Mouse (Mus musculus) E14TG2a.4 (cell line): ENCODE data around the gene Dscaml1.

Experiments used
- H3K27me3 ChIP-seq: 2 replicates; pipeline ENCODE4 v1.6.1; 2014; ENCODE audit warnings: low read length, control low read depth; ENCODE audit not compliant: insufficient read depth
- H3K36me3 ChIP-seq: 2 replicates; pipeline ENCODE4 v1.6.1; 2014; ENCODE audit warnings: low read length, control low read depth; ENCODE audit not compliant: insufficient read depth
- H3K4me1 ChIP-seq: replicated peaks from 2 replicates; pipeline ENCODE4 v1.6.1; 2014; ENCODE audit warnings: low read depth, low read length, control low read depth
- H3K4me3 ChIP-seq: replicated peaks from 2 replicates; pipeline ENCODE4 v1.5.1; 2014; ENCODE audit warnings: mild to moderate bottlenecking, low read length
- H3K9me3 ChIP-seq: 2 replicates; pipeline ENCODE4 v1.6.1; 2014; ENCODE audit warnings: low read length, control low read depth
- CTCF ChIP-seq: conservative IDR thresholded peaks from 2 replicates; pipeline ENCODE4 v1.5.1; 2014; ENCODE audit warnings: low read length
- NANOG ChIP-seq: IDR thresholded peaks from 2 replicates; pipeline ENCODE4 v1.6.1; 2014; ENCODE audit warnings: borderline replicate concordance, low read length, mixed read lengths
- POU5F1 ChIP-seq: IDR thresholded peaks from 2 replicates; pipeline ENCODE4 v1.6.1; 2014; ENCODE audit warnings: low read length, borderline replicate concordance

Gene Dscaml1

DNA sequence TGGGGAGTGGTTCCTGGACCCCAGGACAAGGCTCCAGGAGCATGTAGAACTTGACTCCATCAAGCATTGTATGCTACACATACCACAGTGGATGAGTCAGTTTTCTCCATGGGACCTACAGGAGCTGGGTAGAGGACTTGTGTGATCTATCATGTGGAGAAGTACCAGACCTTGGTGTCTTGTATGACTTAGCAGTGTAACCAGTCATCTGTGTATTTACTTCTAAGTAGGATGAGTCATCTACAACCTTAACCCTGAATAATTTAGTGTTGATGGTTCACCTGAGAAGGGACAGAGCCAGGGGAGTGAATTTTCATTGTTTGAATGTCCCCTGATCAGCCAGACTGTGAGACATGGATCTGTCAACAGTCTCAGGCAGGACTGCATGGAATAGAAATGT, 48.4 kb downstream of the Dscaml1 start:
- Histone ChIP-seq H3K4me1 (peaks cover 13% of the 10 kb centered on the region), H3K4me3 (no peak overlapping the region)

DNA sequence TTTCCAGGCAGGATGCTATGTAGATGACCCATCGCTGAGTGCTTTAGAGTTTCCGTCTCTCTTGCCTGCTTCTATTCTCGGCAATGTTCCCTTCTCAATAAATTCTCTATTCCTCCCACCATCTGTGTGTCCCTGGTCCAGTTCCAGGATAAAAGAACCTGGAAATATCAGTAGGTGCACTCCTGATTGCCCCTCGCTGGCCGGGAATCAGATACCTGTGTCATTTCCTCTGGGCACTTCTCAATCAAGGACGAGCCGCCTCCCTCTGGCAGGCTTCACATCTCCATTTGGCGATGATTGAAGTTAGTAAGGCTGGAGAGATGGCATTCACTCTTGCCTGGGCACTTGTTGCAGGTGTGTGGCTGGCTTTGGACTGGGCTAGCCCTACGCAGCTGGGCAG, 54.5 kb downstream of the Dscaml1 start:
- Histone ChIP-seq H3K4me1 (no peaks in the 10 kb centered on the region), H3K36me3 (no peaks in the 10 kb centered on the region), H3K9me3 (no peaks in the 10 kb centered on the region), H3K27me3 (no peaks in the 10 kb centered on the region), H3K4me3 (no peak overlapping the region)
- TF ChIP-seq POU5F1 (no peak), NANOG (no peak), CTCF (no peak)

More for the DNA sequence above, 48.4 kb downstream of the Dscaml1 start:
- Histone ChIP-seq H3K27me3 (peaks cover 4% of the 10 kb centered on the region), H3K9me3 (no peaks in the 10 kb centered on the region), H3K36me3 (no peaks in the 10 kb centered on the region)
- TF ChIP-seq NANOG (no peak), POU5F1 (no peak), CTCF (no peak)

DNA sequence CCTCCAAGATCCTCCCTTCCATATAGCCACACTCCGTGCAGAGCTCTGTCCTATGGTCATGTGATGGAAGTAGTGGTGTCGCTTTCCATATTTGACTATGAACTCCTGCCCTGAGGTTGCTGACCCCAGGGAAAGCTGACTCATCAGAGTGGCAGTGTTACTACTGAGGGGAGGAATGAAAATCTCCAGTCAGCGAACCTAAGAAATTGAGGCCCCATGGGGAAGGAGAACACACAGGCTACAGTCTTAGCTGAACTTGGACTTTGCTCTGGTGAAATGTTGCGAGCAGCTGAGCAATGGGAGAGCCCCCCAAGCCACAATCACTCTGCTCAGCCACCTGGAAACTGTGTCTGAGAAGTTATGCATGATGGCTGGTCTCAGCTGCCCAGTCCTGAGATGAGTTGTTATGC, 60.2 kb downstream of the Dscaml1 start:
- TF ChIP-seq POU5F1 (no peak), NANOG (no peak), CTCF (no peak)
- Histone ChIP-seq H3K36me3 (no peaks in the 10 kb centered on the region), H3K4me1 (no peaks in the 10 kb centered on the region), H3K4me3 (no peak overlapping the region), H3K9me3 (no peaks in the 10 kb centered on the region), H3K27me3 (no peaks in the 10 kb centered on the region)

DNA sequence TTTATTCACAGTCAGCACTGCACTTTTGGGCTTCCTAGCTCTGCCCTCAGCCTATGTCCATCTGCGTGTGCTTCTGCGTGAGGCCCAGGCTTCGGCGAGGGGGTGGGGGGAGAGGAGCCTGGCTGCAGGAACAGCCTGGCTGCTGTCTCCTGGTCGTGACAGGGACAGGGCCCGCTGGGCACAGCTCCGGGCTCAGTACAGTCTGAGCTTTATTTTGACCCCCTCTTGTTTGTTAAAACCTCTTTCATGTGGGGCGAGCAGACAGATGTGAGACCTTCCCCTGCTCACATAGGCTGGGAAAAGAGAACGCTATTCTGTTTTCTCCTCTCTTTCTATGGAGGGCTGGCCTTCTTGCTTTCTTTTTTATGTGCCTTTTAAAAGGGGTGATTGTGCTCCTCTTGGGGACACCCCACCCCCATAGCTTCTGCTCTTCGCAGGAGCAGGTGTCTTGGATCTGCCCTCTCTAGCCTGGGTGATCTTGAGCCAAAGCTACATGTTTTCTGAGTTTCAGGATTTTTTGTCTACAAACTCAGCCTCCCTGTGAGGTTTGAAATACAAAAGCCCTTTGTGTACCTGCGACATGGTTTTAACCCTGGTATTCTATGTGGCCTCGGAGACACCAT, 60.9 kb downstream of the Dscaml1 start:
- Histone ChIP-seq H3K9me3 (no peaks in the 10 kb centered on the region), H3K4me1 (no peaks in the 10 kb centered on the region), H3K27me3 (no peaks in the 10 kb centered on the region), H3K36me3 (no peaks in the 10 kb centered on the region), H3K4me3 (no peak overlapping the region)
- TF ChIP-seq NANOG (no peak), POU5F1 (no peak), CTCF (no peak)

DNA sequence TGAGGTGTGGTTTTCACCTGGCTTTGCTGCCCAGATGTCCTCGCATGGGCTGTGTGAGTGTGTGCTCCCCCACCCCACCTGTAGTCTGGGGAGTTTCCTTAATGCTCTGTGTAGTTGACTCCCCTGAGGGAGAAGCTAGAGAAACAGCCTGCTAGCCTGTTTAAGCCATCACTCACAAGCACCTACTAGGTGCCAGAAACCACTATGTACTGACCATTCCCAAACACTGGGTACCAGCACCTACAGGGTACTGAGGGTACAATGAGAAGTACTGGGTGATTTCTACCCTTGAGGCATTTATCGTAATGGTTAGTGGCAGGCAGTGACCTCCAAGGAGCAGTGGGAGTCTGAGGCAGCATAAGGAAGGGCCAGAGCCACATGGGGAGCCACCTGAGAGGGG, 64.5 kb downstream of the Dscaml1 start:
- H3K9me3 ChIP-seq, result no peaks in the 10 kb centered on the region
- TF ChIP-seq CTCF (no peak), POU5F1 (no peak), NANOG (no peak)
- H3K27me3 ChIP-seq, result no peaks in the 10 kb centered on the region
- no peaks in the 10 kb centered on the region for H3K36me3 ChIP-seq
- no peak overlapping the region for H3K4me3 ChIP-seq
- no peaks in the 10 kb centered on the region for H3K4me1 ChIP-seq

DNA sequence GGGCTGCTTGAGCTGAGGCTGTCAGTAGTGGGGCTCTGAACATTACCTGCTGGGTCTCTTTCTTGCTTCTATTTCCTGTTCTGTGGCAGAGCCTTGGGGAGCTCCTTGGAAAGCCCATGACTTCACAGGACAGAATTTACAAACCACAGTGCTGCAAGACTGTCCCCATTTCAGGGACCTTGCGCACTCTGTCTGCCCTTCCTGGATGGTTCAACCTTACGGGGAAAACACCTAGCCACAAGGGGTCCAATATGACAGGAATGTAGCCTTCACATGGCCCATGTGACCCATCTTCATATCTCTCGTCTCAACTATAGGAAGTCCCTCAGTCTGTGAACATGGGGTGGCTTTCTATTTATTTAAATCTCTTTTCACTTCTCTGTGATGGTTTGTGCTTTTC, 68.5 kb downstream of the Dscaml1 start:
- H3K4me1 ChIP-seq, result peaks cover 11% of the 10 kb centered on the region
- H3K4me3 ChIP-seq, result no peak overlapping the region
- TF ChIP-seq NANOG, result no peak
- no peak for TF ChIP-seq CTCF
- TF ChIP-seq POU5F1, result no peak

DNA sequence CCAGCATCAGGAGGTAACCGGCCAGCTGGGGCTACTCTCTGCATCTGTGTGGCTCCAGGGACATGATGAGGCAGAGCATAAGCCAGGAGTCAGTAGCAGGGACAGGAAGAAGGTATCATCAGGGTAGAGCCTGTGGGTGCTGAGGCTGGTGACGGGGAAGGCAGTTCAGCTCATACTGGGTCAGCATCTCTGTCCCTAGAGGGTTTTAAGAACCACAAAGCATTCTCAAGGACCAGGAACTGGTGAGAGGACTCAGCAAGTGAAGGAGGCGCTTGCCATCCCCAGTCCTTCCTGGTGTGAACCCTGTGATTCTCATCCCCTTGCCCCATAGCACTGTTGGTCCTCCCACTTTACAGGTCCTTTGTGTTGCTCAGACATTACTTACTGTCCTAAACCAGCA, 69.9 kb downstream of the Dscaml1 start:
- Histone ChIP-seq H3K36me3 (no peaks in the 10 kb centered on the region), H3K27me3 (no peaks in the 10 kb centered on the region), H3K4me1 (peaks cover 25% of the 10 kb centered on the region), H3K4me3 (no peak overlapping the region), H3K9me3 (no peaks in the 10 kb centered on the region)
- TF ChIP-seq CTCF (no peak), POU5F1 (no peak), NANOG (no peak)

More for the DNA sequence above, 68.5 kb downstream of the Dscaml1 start:
- Histone ChIP-seq H3K27me3 (no peaks in the 10 kb centered on the region), H3K36me3 (no peaks in the 10 kb centered on the region), H3K9me3 (no peaks in the 10 kb centered on the region)

DNA sequence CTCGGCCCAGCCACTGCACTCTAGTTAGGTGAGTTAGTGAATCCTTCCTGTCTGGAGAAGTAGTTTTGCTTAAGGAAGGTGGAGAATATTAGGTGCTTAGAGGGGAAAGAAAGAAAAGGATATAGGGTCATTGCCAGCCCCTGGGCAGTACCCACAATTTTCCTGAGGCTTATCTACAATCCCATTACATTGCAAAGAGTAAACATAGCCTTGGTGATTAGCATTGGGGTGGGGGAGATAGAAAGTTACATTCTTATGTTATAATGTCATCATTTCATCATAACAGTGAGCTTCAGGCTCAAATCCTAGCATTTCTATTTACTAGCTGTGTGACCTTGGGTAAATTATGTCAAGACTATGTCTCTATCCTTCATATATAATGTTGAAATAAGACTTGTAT, 70.5 kb downstream of the Dscaml1 start:
- Histone ChIP-seq H3K9me3 (no peaks in the 10 kb centered on the region), H3K36me3 (no peaks in the 10 kb centered on the region), H3K27me3 (no peaks in the 10 kb centered on the region), H3K4me1 (peaks cover 31% of the 10 kb centered on the region), H3K4me3 (no peak overlapping the region)
- TF ChIP-seq CTCF (no peak), NANOG (no peak), POU5F1 (no peak)

DNA sequence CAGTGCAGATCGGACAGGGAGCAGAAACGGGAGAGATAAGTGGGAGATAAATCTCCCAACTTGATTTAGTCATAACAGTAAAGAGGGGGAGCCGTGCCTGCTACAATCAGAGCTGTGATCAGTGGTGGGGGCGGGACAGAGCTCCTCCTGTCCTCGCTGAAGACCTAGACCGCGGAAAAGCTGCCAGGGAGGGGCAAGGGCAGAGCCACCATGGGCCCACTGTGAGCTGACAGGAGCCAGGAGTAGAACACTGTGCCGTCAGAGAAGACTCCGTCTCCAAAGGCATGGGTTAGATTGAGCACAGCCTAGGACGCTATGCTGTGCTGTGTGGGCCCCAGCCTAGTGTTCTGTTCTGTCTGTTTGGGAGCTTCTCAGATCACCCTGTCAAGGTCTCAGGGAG, 72.8 kb downstream of the Dscaml1 start:
- TF ChIP-seq NANOG, result no peak
- TF ChIP-seq CTCF, result no peak
- no peak for TF ChIP-seq POU5F1
- no peaks in the 10 kb centered on the region for H3K36me3 ChIP-seq
- no peaks in the 10 kb centered on the region for H3K9me3 ChIP-seq
- no peaks in the 10 kb centered on the region for H3K27me3 ChIP-seq
- peaks cover 50% of the 10 kb centered on the region for H3K4me1 ChIP-seq
- no peak overlapping the region for H3K4me3 ChIP-seq
